Mouse (Mus musculus): ENCODE measurements around the gene Fignl1.

- no peak for TF ChIP-seq GATA1 (IDR thresholded peaks at IDR 0.05; ENCODE audit: low read length)
- TF ChIP-seq TAL1 (IDR thresholded peaks at IDR 0.05; ENCODE audit: low read length): no peak
These were observed 35.7 kb upstream of the Fignl1 start for GRCm38 (mm10) chr11:11844367-11844971.

Data from erythroblast, embryonic 14.5 days (primary cell).